Mouse (Mus musculus): ENCODE results near the gene Fstl3.

Gene Fstl3

DNA sequence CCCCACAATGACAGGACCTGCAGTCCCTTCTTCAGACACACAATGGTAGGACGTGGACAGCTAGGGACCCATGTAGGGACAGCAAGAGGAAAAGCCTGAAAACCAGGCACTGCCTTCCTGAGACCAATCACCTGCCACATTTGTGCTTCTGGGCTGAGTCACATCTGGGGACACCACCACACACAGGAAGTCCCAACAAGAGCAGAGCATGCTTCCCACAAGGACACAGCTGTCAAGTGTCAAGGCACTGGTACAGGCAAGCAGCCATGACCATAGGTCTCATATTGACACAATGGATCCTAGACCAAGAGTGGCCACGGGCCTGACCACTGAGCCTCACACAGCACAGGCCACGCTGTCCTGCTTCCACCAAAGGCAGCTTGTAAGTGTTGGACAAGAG is 14.2 kb upstream of the Fstl3 start:
- DNase-seq: no peak

DNA sequence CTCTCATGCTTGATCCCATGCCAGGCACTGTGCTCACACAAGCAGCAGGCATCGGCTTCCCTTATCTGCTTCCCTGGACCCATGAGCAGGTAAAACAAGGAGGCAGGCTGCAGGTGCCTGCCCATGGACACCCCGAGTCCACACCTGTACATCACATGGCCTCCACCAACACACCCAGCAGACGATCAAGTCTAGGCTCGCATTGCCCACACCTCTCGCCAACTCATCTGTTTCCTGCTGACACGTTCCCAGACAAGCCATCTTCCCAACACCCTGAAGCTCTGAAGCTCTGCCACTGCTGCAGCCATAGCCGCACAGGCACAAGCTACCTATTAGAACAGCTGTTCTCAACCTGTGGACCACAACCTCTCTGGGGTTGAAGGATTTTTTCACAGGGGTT is 12.8 kb upstream of the Fstl3 start:
- no peak for DNase-seq

DNA sequence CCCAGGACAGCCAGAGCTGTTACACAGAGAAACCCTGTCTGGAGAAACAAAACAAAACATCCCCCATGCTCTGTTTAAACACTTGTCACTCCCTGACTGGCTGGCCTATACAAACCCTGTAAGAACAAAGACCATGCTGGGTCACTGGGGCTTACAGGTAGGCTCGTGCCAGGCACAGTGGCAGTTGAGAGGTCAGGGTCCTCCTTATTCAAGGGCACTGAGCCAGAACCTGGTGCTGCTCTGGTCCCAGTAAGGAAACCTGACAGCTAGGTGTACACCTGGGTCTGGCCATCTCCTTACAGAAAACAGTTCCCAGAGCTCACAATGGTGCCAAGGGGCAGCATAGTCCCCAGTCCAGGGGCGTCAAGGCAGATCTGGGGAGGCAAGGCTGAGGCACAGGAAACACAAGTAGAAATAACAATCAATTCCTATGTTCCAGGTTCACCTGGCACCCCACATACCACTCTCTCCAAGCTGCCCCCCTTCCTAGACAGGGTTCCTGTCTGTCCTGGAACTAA is 11.8 kb upstream of the Fstl3 start:
- no peak for DNase-seq

DNA sequence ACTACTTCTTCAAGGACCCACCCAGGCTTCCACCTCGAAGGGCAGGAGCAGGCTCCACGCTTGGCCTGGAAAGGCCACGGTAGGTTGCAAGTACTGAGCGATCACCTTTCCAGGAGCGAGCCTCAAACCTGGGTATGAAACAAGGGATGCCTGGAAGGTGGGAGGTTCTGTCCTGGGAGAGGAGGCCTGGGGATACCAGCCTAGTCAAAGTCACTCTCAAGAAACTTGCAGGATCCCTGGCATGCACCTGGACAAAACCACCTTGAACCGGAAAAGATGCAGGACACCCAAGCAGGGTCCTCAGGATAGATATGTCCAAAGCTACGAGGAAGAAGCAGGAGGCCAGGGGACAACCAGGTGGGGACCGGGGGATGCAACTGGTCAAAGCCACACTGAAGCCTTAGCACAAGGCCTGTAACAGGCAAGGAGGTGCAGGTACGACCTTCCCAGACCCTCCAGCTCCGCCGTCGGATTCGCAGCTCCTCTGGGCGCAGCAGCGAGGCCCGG is 11.0 kb upstream of the Fstl3 start:
- no peak for DNase-seq

DNA sequence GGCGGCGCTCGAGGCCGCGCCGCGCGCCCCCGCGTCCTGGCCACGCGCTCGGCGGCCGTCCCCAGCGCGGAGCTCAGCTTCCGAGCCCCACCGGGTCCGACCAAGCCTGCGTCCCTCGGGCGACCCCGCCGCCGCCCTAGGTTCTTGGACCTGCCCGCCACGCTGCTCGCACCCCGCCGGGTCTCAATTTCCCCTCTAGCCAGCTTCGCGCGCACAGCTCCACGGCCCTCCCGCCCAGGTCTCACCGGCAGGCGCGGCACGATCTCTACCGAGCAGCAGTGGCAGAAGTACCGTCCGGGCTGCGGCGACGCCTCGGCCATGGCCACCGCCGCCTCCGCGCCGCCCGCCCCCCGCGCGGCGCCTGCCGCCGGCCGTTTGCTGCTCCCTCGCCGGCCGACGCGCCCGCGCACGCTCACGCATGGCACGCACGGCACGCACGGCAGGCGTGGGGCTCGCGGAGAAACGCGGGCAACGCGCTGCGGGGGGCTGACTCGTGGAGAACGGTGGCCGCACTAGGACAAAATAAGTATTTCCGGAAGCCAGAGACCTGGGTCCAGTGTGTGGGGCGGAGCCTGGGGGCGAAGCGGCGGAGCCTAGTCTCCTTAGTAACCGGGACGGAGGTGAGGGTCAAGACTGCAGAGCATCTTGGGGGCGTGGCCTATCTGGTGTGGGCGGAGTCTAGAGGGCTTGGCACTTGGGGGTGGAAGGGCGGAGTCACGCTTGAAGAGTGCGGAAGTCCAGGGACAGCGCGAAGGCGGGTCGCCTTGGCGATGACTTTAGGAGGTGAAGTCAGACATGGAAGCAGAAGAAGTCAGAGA is 10.4 kb upstream of the Fstl3 start, which contains the start of gene Rnf126:
Rnf126 (minus strand) TSS at position 445 of the 818 bp plus-strand sequence.
- DNase-seq: peak; percentile 97

DNA sequence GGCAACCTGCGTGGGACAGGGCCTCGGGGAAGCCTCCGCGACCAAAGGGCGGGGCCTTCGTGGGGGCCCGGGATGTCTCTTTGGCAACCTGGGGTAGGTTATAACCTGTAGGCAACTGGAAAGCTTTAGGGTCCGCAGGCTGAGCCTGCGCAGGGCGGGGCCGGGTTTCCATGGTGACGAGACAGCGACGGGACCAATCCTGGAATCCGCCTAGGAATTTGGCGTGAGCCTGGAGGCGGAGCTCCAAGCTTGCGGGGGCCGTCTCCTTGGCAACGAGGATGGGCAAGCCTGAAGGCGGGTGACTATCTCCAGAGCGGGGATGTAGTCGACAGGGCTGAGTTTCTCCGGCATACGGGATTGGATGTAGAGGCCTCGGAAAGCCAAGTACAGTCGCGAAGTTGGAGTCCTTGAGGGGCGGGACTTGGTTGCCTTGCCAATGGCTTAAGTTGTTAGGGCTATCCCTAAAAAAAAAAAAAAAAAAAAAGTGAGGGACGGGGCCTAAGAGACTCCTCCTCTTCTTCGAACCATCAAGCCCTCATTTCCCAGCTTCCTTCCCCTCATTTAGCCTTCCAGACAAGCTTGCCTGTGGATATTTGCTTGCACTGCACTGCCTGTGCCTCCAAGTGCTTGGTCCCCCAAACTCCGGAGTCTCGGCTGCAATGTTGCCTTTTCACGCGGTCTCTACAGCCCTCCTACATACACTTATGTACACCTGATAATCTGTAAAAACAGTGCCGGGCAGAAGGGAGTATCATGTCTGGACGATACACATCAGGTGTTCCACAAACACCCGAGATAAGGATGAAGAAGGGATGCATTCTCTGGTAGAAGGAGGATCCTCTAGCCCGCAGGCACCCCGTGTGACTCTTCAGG is 9.5 kb upstream of the Fstl3 start:
- DNase-seq: peak; percentile 95

DNA sequence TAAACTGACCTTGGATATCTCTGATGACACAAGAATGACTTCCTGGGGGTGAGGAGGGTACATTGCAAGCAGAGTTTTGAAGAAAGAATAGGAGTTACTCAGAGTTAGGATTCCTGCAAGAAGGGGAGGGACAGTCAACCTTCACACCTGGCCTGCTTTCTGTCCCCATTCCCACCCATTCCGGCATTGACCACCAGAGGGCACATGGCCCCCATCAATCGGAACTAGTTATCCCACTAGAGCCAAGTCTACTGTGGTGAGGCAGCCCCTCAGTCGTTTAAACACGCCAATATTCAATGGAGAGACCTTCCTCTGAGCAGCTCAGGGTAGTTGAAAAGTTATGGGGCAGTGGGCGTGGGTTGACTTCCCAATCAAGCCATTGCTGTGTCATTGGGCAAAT is 8.7 kb upstream of the Fstl3 start:
- peak; percentile 76 for DNase-seq

DNA sequence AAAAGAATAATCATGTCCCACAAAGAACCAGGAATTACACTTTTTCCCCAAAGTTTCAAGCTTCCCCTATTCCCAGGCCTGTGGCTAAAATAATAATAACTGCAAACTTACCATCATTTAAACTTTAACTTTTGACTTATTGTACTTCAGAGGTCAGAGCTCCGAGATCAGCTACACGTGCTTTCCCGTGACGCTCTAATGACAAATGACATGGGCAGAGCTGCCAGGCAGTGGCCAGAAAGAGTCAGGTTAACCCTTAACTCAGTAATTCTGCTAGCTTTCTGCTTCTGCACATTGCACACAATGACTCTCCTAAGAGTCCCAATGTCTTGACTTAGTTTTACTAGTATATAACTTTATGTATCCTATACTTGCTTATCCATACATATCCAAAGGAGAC is 7.7 kb upstream of the Fstl3 start:
- DNase-seq: no peak

DNA sequence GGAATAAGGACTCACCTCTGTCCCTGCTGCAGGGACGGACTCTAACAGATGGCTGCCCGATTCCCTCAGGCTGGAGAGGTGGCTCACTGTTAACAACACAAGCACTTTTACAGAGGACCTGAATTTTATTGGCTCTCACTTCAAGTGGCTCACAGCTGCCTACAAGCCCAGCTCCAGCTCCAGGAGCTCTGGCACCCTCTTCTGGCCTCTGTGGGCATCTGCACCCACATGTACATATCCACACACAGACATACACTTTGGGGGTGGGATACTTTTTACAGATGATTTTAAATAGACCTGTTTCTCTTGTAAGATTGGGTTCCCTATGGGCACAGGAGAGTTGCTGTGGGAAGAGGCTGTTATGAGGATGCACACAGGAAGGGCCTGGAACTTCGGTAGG is 4.8 kb upstream of the Fstl3 start:
- no peak for DNase-seq

DNA sequence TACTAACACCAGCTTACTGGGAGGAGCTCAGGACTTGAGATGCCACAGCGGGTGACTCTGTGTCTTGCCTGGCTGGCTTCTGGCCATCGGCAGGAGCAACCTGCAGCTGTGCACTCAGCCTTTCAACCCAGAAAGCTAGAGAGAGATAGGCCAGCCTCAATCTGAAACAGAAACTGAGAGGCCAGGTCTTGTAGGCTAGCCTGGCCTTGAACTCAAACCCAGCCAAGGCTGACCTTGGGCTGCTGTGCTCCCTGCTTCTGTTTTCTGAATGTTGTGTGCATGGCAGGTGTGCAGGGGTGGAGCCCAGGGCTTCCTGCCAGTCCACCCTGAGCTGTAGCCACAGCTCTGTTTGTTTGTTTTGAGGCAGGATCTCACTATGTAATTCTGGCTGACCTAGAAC is 3.9 kb upstream of the Fstl3 start:
- DNase-seq: no peak

DNA sequence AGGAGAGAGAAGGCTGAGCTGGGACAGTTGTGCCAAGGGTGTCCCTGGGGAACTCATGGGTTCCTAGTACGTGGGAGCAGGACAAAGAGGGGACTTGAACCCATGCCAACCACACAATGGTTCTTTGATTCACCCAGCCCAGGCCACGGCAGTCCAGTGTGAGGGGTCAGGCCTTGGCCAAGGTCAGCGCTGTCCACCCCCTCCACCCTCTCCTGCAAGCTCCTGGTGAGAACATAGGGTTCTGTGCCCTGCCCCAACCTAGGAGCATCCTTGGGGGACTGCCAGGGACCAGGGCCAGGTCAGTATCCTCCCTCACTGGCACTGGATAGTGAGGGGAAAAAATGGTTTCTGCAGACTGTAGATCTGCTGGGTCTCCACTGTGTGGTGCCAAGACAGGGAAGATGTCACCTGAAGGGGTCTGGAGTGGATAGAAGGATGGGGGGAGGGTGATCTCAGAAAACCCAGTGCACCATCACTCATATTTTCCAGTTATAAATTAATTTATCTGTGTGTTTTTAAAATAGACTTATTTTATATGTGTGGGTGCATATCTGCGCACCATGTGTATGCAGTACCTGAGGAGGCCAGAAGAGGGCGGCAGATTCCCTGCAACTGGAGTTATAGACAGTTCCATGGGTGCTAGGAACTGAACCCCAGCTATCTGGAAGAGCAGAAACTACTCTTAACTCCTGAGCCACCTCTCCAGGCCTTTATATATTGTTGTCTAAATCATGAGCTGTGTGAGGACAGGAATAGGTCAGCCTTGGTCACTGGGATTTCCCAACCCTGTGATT is 2.4 kb upstream of the Fstl3 start:
- DNase-seq: no peak

DNA sequence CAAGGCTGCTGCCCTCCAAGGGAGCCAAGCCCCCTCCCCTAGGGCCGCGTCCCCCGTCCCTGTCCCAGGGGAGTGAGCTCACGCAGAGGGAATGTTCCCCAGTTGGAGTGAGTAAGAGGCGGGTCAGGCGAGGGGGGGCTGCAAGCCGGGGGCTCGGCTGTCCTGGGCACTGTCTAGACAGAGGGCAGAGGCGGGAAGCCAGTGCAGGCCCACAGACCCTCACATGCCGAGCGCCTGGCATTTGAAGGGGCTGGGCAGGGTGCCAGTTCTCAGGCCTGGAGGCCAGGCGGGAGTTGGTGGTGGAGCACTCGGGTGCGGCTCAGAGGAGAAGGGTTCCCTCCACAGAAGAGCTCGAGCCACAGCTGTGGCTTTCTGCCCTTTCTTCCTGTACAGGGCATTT is 934 bp downstream of the Fstl3 start:
- peak; percentile 59 for DNase-seq

DNA sequence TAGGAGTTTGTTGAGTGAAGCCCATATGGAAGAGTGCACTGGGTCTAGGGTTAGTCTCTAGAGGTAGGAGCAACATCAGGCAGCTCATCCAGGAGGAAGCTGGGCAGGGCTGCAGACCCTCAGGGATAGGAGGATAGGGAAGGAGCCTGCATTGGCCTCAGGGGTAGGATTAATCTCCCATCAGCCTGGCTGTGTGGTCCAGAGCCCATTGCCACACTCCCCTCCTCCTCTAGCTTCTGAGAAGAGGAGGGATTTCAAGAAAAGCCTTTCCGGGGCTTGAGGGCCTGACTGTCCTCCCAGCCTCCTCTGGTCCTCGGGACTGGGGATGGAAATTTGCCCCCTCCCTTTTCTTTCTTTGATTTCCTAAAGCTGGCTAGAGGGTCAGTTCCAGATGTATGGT is 2.1 kb downstream of the Fstl3 start:
- no peak for DNase-seq

DNA sequence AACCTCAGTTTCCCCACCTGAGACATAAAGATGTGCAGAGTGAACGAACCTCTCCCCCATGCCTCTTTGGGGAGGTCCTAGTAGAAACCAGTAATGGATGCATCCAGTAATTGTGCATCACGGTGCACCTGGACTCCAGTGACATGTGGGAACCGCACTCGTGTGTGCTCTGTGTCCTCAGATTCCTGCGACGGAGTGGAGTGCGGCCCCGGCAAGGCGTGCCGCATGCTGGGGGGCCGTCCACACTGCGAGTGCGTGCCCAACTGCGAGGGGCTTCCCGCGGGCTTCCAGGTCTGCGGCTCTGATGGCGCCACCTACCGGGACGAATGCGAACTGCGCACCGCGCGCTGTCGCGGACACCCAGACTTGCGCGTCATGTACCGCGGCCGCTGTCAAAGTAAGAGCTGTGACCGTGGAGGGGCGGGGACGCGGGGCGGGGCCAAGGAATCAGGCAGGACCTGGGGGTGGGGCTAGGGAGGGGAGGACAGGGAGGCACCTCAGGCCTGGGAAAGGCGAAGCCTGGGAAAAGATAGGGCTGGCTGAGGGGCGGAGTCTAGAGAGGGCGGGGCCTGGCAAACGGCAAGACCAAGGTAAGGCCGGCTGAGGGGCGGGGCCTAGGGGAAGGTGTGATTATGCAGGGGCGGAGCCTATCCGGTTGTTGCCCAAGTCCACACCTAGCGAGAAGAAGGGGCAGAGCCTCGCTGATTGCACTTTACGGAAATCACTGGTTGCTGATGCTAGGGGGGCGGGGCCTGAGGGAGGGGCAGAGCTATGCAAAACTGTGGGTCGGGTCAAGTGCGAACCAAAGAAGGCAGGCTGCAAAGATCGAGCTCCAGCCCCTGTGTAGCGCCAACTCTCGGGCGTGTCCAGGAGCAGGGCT is 3.0 kb downstream of the Fstl3 start:
- peak; percentile 98 for DNase-seq

DNA sequence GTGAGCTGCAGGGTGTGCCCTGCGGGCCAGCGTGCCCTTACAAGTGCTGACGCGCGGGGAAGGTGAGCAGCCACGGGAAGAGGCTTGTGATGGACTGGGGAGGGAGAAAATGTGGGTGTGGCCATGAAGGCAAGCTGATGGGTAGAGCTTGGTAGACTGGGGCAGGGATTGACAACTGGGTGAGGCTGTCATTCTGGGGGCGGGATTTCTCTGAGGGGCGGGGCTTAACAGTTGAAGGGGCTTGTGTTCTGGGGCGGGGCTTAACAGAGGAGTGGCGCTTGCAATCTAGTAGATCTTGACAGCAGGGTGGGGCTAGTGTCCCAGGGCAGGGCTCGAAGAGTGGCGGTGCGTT is 3.6 kb downstream of the Fstl3 start:
- peak; percentile 65 for DNase-seq

DNA sequence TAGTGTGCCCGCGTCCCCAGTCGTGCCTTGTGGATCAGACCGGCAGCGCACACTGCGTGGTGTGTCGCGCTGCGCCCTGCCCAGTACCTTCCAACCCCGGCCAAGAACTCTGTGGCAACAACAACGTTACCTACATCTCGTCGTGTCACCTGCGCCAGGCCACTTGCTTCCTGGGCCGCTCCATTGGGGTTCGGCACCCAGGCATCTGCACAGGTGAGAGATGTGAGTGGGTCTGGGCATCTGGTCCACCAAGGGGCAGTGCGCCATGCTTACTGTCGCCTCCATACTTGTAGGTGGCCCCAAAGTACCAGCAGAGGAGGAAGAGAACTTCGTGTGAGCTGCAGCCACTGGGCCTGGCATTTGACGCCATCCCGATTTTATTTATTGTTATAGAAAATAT is 4.1 kb downstream of the Fstl3 start:
- DNase-seq: no peak

DNA sequence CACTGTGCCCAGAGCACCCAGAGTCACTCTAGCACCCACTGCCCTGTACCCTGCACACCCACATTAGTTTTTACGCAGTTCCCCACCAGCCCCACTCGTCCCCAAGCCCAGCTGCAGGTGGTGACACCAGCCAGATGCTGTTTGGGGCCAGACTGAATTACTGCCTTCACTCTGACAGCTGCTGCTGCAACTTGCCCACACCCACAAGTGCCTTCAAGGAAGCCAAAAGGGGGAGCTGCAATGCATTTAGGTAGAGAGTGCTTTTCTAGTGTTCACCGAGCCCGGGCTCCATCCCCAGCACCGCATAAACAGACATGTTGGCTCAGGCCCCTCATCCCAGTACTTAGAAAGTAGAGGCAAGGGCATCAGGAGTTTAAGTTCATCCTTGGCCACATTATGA is 4.9 kb downstream of the Fstl3 start:
- DNase-seq: no peak

DNA sequence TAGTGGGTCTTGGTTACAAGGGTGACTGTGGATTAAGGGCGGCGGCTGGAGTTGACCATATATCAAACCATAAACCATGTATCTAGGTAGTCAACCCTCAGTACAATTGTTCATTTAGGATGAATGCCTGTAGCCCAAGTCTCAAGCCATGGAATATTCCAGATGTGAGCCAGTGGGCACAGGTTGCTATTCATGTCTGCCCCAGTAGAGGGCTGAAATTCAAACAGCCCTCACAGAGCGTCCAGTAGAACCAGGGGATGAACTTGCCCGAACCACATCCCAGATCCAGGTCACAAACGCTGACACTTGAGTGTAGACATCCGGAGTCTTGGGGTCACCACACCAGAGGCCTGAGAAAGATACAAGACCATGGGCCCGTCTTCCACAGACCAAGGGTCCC is 6.0 kb downstream of the Fstl3 start:
- no peak for DNase-seq

DNA sequence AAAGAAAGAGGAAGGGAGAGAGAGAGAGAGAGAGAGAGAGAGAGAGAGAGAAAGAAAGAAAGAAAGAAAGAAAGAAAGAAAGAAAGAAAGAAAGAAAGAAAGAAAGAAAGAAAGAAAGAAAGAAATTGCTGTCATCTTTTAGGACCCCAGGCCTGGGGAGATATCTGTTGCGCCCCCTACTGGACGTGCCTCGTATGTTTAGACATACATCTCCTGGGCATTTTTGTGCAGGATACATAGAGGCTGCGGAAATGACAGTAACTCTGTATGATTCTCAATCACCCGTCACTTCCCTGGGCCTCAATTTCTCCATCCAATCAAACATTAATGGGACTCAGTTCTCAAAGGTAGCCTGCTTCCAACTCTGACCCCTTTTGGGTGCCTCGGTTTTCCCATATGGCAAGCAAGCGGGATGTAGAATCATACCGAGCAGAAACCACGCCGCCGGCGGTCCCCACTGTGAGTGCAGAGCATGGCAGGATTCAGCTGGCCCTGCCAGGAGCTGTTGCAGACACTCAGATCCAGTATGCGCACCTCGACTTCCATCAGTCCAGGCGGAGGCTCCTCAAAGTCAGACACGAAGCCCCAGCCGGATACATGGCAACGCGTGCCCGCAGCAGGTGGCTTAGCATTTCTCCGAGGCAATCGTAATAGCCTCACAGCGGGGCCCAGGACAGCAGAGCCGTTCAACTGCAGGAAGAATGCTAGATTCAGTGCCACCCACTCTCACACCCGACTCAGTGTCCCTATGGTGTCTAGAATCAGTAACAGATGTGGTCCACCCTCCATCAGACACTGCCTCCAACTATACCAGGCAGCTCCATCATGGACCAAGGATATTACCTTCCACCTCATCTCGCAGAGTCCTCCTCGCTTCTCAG is 7.1 kb downstream of the Fstl3 start:
- DNase-seq: peak; percentile 66

DNA sequence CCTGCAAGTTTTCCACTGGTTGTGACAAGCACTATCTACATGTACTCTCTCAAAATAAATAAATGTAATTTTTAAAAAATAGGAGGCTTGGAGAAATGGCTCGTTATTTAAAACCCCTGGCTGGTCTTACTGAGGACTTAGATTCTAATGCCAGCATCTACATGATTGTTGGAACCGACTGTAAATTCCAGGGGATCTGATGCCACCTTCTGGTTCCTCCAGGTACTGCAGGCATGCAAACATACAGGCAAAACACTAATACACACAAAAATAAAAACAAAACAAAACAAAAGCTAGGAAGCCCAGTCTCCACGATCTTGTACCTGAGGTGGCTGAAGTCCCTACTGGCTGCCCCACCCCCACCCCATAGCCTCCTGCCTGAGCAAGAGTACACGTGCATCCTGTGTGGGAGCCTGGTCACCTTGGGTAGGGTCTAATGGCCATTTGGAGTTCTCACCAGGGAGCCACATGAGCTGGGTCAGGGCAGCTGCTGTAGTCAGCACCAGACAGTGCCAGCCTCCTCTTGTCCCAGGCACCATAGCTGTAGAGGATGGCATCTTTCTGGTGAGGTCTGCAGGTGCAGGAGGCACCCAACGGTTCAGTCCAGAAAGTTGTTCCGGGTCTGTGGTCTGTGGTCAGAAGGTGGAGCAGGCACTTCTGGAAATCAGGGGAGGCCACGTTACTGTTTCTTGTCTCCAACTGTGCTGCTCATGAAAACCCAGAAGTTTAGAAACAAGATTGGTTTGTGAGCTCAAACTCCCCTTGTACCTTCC is 11.5 kb downstream of the Fstl3 start:
- DNase-seq: peak; percentile 92

Data from right cerebral cortex, postnatal 4 days (tissue).